30 mouse cellular contexts compared by ENCODE assay signal in genomic region chr1:191057461-191057860, GRCm38 (mm10). TPM values are rescaled to one million over a fixed set of nuclear protein-coding genes. Genes with fewer than 3 reads are reported as not detected.
A peak's percentile ranks its signal among the peaks of the same experiment; 100 is the strongest.
DNase-seq lines count a peak whose midpoint lies in the region; ATAC-seq and TF ChIP-seq lines count a peak whose summit lies in the region.
"Had no signal": no experiment of that assay in that cellular context is flagged by ENCODE, and none has a peak within 500 bp of the region (broad histone marks: within the 10 kb centered on the region; RNA-seq: fewer than 3 reads in every experiment).

No protein-coding gene starts in this region.

- TF ChIP-seq CTCF in kidney, postnatal 0 days (IDR thresholded peaks at IDR 0.05; ENCODE audit: low read depth) = peak; percentile 49; the same call in 1 of the 2 replicates
- TF ChIP-seq CTCF in midbrain, postnatal 0 days (IDR thresholded peaks at IDR 0.05) = peak; percentile 22; the same call in 1 of the 2 replicates

- H3K27ac ChIP-seq in kidney, postnatal 0 days = no peak overlapping the region
- no peak overlapping the region for H3K27ac ChIP-seq in midbrain, postnatal 0 days (ENCODE audit: low read depth, low read length)
- no peak overlapping the region for H3K27ac ChIP-seq in midbrain, embryonic 10.5 days (replicated peaks)
- H3K27ac ChIP-seq: heart, embryonic 15.5 days; hindbrain, embryonic 15.5 days; kidney, embryonic 15.5 days; limb, embryonic 13.5 days; liver, embryonic 15.5 days; neural tube, embryonic 15.5 days had no signal

- no peak overlapping the region for H3K9ac ChIP-seq in kidney, postnatal 0 days (ENCODE audit: low read depth, low read length)
- no peak overlapping the region for H3K9ac ChIP-seq in midbrain, postnatal 0 days (replicated peaks; ENCODE audit: low read length, poor library complexity, severe bottlenecking)
- H3K9ac ChIP-seq: heart, embryonic 15.5 days; hindbrain, embryonic 15.5 days; kidney, embryonic 15.5 days; limb, embryonic 13.5 days; liver, embryonic 15.5 days; neural tube, embryonic 15.5 days had no signal

- no peak for ATAC-seq in kidney, postnatal 0 days (replicated peaks; ENCODE audit: low FRiP score, low read depth)
- no peak for ATAC-seq in midbrain, postnatal 0 days (ENCODE audit: low FRiP score)
- ATAC-seq: forebrain, embryonic 14.5 days had no signal

- no peak for DNase-seq in kidney, postnatal 0 days (ENCODE audit: low spot score)
- no peak for DNase-seq in kidney, postnatal 4 days
- no peak for DNase-seq in midbrain, postnatal 0 days (ENCODE audit: low spot score)
- DNase-seq in midbrain, embryonic 10.5 days (ENCODE audit: low spot score) = no peak
- DNase-seq in NIH3T3 (ENCODE audit: low read depth) = peak; percentile 77
- DNase-seq in urinary bladder, postnatal 4 days (ENCODE audit: low spot score in 2 of 2) = no peak
- no peak for DNase-seq in gastrocnemius, adult 18-20 months (ENCODE audit: low spot score)
- DNase-seq: adrenal gland, postnatal 14 days; cerebellum, adult 8-10 months; cerebellum, postnatal 36 days; gastrocnemius, postnatal 25 days; lung, postnatal 10 days; thymus, adult 2 months had no signal

- no peaks in the 10 kb centered on the region for H3K36me3 ChIP-seq in kidney, postnatal 0 days (ENCODE audit: insufficient read depth, low read length)
- H3K36me3 ChIP-seq in midbrain, postnatal 0 days (ENCODE audit: insufficient read depth, low read length) = no peaks in the 10 kb centered on the region
- H3K36me3 ChIP-seq in midbrain, embryonic 10.5 days = no peaks in the 10 kb centered on the region
- H3K36me3 ChIP-seq: heart, embryonic 15.5 days; hindbrain, embryonic 15.5 days; liver, embryonic 15.5 days; neural tube, embryonic 15.5 days had no signal

- H3K27me3 ChIP-seq in kidney, postnatal 0 days (ENCODE audit: insufficient read depth, low read length) = no peaks in the 10 kb centered on the region
- no peaks in the 10 kb centered on the region for H3K27me3 ChIP-seq in midbrain, postnatal 0 days (ENCODE audit: insufficient read depth, low read length)
- H3K27me3 ChIP-seq in midbrain, embryonic 10.5 days (ENCODE audit: low read depth, poor library complexity, severe bottlenecking) = no peaks in the 10 kb centered on the region
- H3K27me3 ChIP-seq: heart, embryonic 15.5 days; hindbrain, embryonic 15.5 days; kidney, embryonic 15.5 days; limb, embryonic 13.5 days; liver, embryonic 15.5 days; neural tube, embryonic 15.5 days had no signal

- 69% methylated on average over 3 of the region's 3 CpGs for WGBS in kidney, postnatal 0 days
- WGBS in midbrain, postnatal 0 days = 69% methylated on average over 3 of the region's 3 CpGs
- WGBS in midbrain, embryonic 10.5 days = 62% methylated on average over 3 of the region's 3 CpGs

- H3K4me3 ChIP-seq in kidney, postnatal 0 days (replicated peaks; ENCODE audit: low read depth, low read length) = no peak overlapping the region
- no peak overlapping the region for H3K4me3 ChIP-seq in midbrain, postnatal 0 days (ENCODE audit: low read depth, low read length)
- H3K4me3 ChIP-seq in midbrain, embryonic 10.5 days = no peak overlapping the region
- H3K4me3 ChIP-seq: heart, embryonic 15.5 days; hindbrain, embryonic 15.5 days; kidney, embryonic 15.5 days; limb, embryonic 13.5 days; liver, embryonic 15.5 days; neural tube, embryonic 15.5 days had no signal

- H3K4me1 ChIP-seq in kidney, postnatal 0 days (replicated peaks; ENCODE audit: insufficient read depth, low read length) = 0 out of 2 replicates have a peak, but pooled peaks cover 4% of the 10 kb centered on the region
- H3K4me1 ChIP-seq in midbrain, postnatal 0 days (ENCODE audit: insufficient read depth, low read length) = no peaks in the 10 kb centered on the region; the same call in 1 of the 2 replicates
- H3K4me1 ChIP-seq in midbrain, embryonic 10.5 days = peaks cover 8% of the 10 kb centered on the region
- H3K4me1 ChIP-seq: kidney, embryonic 15.5 days had no signal

- H3K9me3 ChIP-seq in kidney, postnatal 0 days (replicated peaks; ENCODE audit: low read length) = no peaks in the 10 kb centered on the region
- H3K9me3 ChIP-seq in midbrain, postnatal 0 days (ENCODE audit: low read length) = no peaks in the 10 kb centered on the region
- no peaks in the 10 kb centered on the region for H3K9me3 ChIP-seq in midbrain, embryonic 10.5 days (replicated peaks)
- H3K9me3 ChIP-seq: heart, embryonic 15.5 days; hindbrain, embryonic 15.5 days; kidney, embryonic 15.5 days; limb, embryonic 13.5 days; liver, embryonic 15.5 days; neural tube, embryonic 15.5 days had no signal

- no peak overlapping the region for H3K4me2 ChIP-seq in kidney, postnatal 0 days (ENCODE audit: low read length)
- H3K4me2 ChIP-seq in midbrain, postnatal 0 days (ENCODE audit: low read depth, low read length, poor library complexity, severe bottlenecking) = no peak overlapping the region
- H3K4me2 ChIP-seq: heart, embryonic 15.5 days; hindbrain, embryonic 15.5 days; kidney, embryonic 15.5 days; limb, embryonic 13.5 days; liver, embryonic 15.5 days; midbrain, embryonic 11.5 days; neural tube, embryonic 15.5 days had no signal

RNA-seq across cellular contexts. Expression of gene Tatdn3, which starts 5.3 kb away (rescaled TPM):
- 15.6 and 16.1 TPM in 2 replicates for polyA plus RNA-seq in kidney, postnatal 0 days (2015; fragmentation: Nextera tagmentation; extraction: Ambion mirVana)
- 21.5 and 39.0 TPM in 2 replicates for total RNA-seq in midbrain, postnatal 0 days (2014; rRNA removed)
- 12.8 and 14.7 TPM in 2 replicates for polyA plus RNA-seq in midbrain, postnatal 0 days (2015; fragmentation: Nextera tagmentation; extraction: Ambion mirVana)
- 10.4 and 11.1 TPM in 2 replicates for polyA plus RNA-seq in midbrain, embryonic 10.5 days (2016; fragmentation: Nextera tagmentation; extraction: Ambion mirVana)
- total RNA-seq in gastrocnemius, adult 18-20 months (2021) = 10 to 100 TPM; 12.3 to 13.5 TPM

RNA-seq across cellular contexts. Expression of gene Nsl1, which starts 5.4 kb away (rescaled TPM):
- 8.6 and 12.1 TPM in 2 replicates for polyA plus RNA-seq in kidney, postnatal 0 days (2015; fragmentation: Nextera tagmentation; extraction: Ambion mirVana)
- 1.6 and 1.9 TPM in 2 replicates for total RNA-seq in midbrain, postnatal 0 days (2014; rRNA removed)
- 1.8 and 1.9 TPM in 2 replicates for polyA plus RNA-seq in midbrain, postnatal 0 days (2015; fragmentation: Nextera tagmentation; extraction: Ambion mirVana)
- 34.9 and 35.9 TPM in 2 replicates for polyA plus RNA-seq in midbrain, embryonic 10.5 days (2016; fragmentation: Nextera tagmentation; extraction: Ambion mirVana)
- under 1 TPM; 0.17 to 0.18 TPM for total RNA-seq in gastrocnemius, adult 18-20 months (2021)

RNA-seq across cellular contexts. Expression of gene Spata45, which starts 21.0 kb away (rescaled TPM):
- not detected in 2 replicates for polyA plus RNA-seq in kidney, postnatal 0 days (2015; fragmentation: Nextera tagmentation; extraction: Ambion mirVana)
- not detected in 2 replicates for total RNA-seq in midbrain, postnatal 0 days (2014; rRNA removed)
- not detected in 2 replicates for polyA plus RNA-seq in midbrain, postnatal 0 days (2015; fragmentation: Nextera tagmentation; extraction: Ambion mirVana)
- polyA plus RNA-seq in midbrain, embryonic 10.5 days (2016; fragmentation: Nextera tagmentation; extraction: Ambion mirVana) = not detected in 2 replicates
- not detected for total RNA-seq in gastrocnemius, adult 18-20 months (2021)
- total RNA-seq: adrenal gland, postnatal 14 days; gastrocnemius, postnatal 25 days; heart, adult 8-10 months; hematopoietic stem cell, adult 5-6 weeks; layer of hippocampus, postnatal 25 days; left cerebral cortex, postnatal 25 days had no signal
- polyA plus RNA-seq: brain, embryonic 14.5 days; embryonic facial prominence, embryonic 14.5 days; forebrain, embryonic 14.5 days; heart, embryonic 15.5 days; hindbrain, embryonic 15.5 days; intestine, embryonic 14.5 days; kidney, embryonic 15.5 days; large intestine, adult 2 months; limb, embryonic 13.5 days; liver, embryonic 15.5 days; midbrain, embryonic 11.5 days; neural tube, embryonic 15.5 days; stomach, embryonic 16.5 days; thymus, adult 2 months had no signal

RNA-seq across cellular contexts. Expression of gene Flvcr1, which starts 31.5 kb away (rescaled TPM):
- 7.5 and 7.9 TPM in 2 replicates for polyA plus RNA-seq in kidney, postnatal 0 days (2015; fragmentation: Nextera tagmentation; extraction: Ambion mirVana)
- 32.3 and 36.9 TPM in 2 replicates for total RNA-seq in midbrain, postnatal 0 days (2014; rRNA removed)
- polyA plus RNA-seq in midbrain, postnatal 0 days (2015; fragmentation: Nextera tagmentation; extraction: Ambion mirVana) = 8.2 and 9.2 TPM in 2 replicates
- polyA plus RNA-seq in midbrain, embryonic 10.5 days (2016; fragmentation: Nextera tagmentation; extraction: Ambion mirVana) = 8.3 and 8.6 TPM in 2 replicates
- total RNA-seq in gastrocnemius, adult 18-20 months (2021) = 10 to 100 TPM; 11.5 to 13.8 TPM

RNA-seq across cellular contexts. Expression of gene Batf3, which starts 40.2 kb away (rescaled TPM):
- 10.5 and 12.5 TPM in 2 replicates for polyA plus RNA-seq in kidney, postnatal 0 days (2015; fragmentation: Nextera tagmentation; extraction: Ambion mirVana)
- 1.3 and 4.9 TPM in 2 replicates for total RNA-seq in midbrain, postnatal 0 days (2014; rRNA removed)
- 1.3 and 1.6 TPM in 2 replicates for polyA plus RNA-seq in midbrain, postnatal 0 days (2015; fragmentation: Nextera tagmentation; extraction: Ambion mirVana)
- polyA plus RNA-seq in midbrain, embryonic 10.5 days (2016; fragmentation: Nextera tagmentation; extraction: Ambion mirVana) = 3.7 and 4.1 TPM in 2 replicates
- not detected for total RNA-seq in gastrocnemius, adult 18-20 months (2021)
- total RNA-seq: hematopoietic stem cell, adult 5-6 weeks had no signal
